Mouse (Mus musculus) olfactory bulb, adult 2 months (tissue): ENCODE data around the gene Kifap3.

Experiments used
- CTCF ChIP-seq: fragments of 200-500 bp; IDR thresholded peaks from 2 replicates; pipeline ENCODE4 v1.5.1; 2012; ENCODE audit warnings: low read depth, mild to moderate bottlenecking, low read length, moderate library complexity; ENCODE audit not compliant: insufficient read depth
- POLR2A ChIP-seq: fragments of 200-500 bp; IDR thresholded peaks from 2 replicates; pipeline ENCODE4 v1.6.1; 2012; ENCODE audit warnings: mild to moderate bottlenecking, low read depth, low read length, moderate library complexity; ENCODE audit not compliant: insufficient read depth

- TF ChIP-seq CTCF (no peak), POLR2A (no peak)
Observed at GRCm38 (mm10) chr1:163829482-163829881, 50.1 kb downstream of the Kifap3 start.
